Mouse (Mus musculus) limb, embryonic 14.5 days (tissue): ENCODE measurements around the gene Srf. TPM values are rescaled to one million over a fixed set of nuclear protein-coding genes. Genes with fewer than 3 reads are reported as not detected.
A peak's percentile ranks its signal among the peaks of the same experiment; 100 is the strongest.

Experiments used
- ATAC-seq: fragments of 200-750 bp; cut with Nextera tagmentation; 2 replicates; pipeline ENCODE4 v1.8.0; 2017; ENCODE audit warnings: low read depth, moderate number of reproducible peaks, moderate TSS enrichment; ENCODE audit not compliant: low FRiP score
- DNase-seq: peaks from one replicate; pipeline ENCODE4 v3.0.0-alpha.2; 2015; ENCODE audit warnings: low spot score
- H3K27ac ChIP-seq: fragments of 300-500 bp; sonication (generic); replicated peaks from 2 replicates; pipeline ENCODE4 v1.5.1; 2014; ENCODE audit warnings: low read depth, mild to moderate bottlenecking, low read length, moderate library complexity, mixed read lengths
- H3K27me3 ChIP-seq: fragments of 300-500 bp; sonication (generic); 2 replicates; pipeline ENCODE4 v1.6.1; 2014; ENCODE audit warnings: low read length, mixed read lengths; ENCODE audit not compliant: control insufficient read depth, insufficient read depth
- H3K36me3 ChIP-seq: fragments of 300-500 bp; sonication (generic); 2 replicates; pipeline ENCODE4 v1.6.1; 2014; ENCODE audit warnings: mild to moderate bottlenecking, low read length, moderate library complexity, mixed read lengths; ENCODE audit not compliant: control insufficient read depth, insufficient read depth
- H3K4me1 ChIP-seq: fragments of 300-500 bp; sonication (generic); 2 replicates; pipeline ENCODE4 v1.6.1; 2014; ENCODE audit warnings: antibody characterized with exemption, low read length, mixed read lengths; ENCODE audit not compliant: control insufficient read depth, insufficient read depth
- H3K4me2 ChIP-seq: fragments of 300-500 bp; sonication (generic); replicated peaks from 2 replicates; pipeline ENCODE4 v1.6.1; 2014; ENCODE audit warnings: low read depth, mild to moderate bottlenecking, low read length, moderate library complexity; ENCODE audit not compliant: severe bottlenecking
- H3K4me3 ChIP-seq: fragments of 300-500 bp; sonication (generic); replicated peaks from 2 replicates; pipeline ENCODE4 v1.5.1; 2014; ENCODE audit warnings: low read length
- H3K9ac ChIP-seq: fragments of 300-500 bp; sonication (generic); 2 replicates; pipeline ENCODE4 v1.6.1; 2014; ENCODE audit warnings: mild to moderate bottlenecking, low read depth, low read length, moderate library complexity; ENCODE audit not compliant: severe bottlenecking
- H3K9me3 ChIP-seq: fragments of 300-500 bp; sonication (generic); 2 replicates; pipeline ENCODE4 v1.6.1; 2016; ENCODE audit warnings: low read length; ENCODE audit not compliant: control insufficient read depth
- POLR2A ChIP-seq: fragments of 200-500 bp; IDR thresholded peaks from 2 replicates; pipeline ENCODE4 v1.8.0; 2012; ENCODE audit warnings: inconsistent platforms, mild to moderate bottlenecking, moderate library complexity, borderline replicate concordance; ENCODE audit not compliant: insufficient read depth, insufficient read length; ENCODE audit errors: extremely low read depth
- WGBS: fragments of 180-500 bp; shearing (Covaris S2); extraction: QIAGEN DNeasy Blood & Tissue Kit; methylation state at CpG from one replicate; pipeline ENCODE4 v1.1.7; 2014; 5-methylcytosine and 5-hydroxymethylcytosine counted together
- polyA plus RNA-seq, 2 experiments: library from polyadenylated mRNA; depleted of rRNA in 1 of 2; stranded (reverse) in 1 of 2; unstranded in 1 of 2; fragments of >200 nt; fragmentation: Nextera tagmentation in 1 of 2; extraction: Ambion mirVana in 1 of 2; gene quantifications; 2 replicates each; pipeline versions ENCODE4 v1.2.1 to v1.2.3; 2012 to 2014

The Srf gene
- polyA plus RNA-seq, 2 experiments: 10.2 to 87.2 TPM

GRCm38 (mm10) chr17:46552151-46552550, 3.8 kb downstream of the Srf start:
- Histone ChIP-seq H3K4me1 (peaks cover 29% of the 10 kb centered on the region), H3K9me3 (no peaks in the 10 kb centered on the region), H3K4me2 (peak overlapping the region; percentile 90), H3K27ac (peak overlapping the region; percentile 59), H3K4me3 (0 out of 2 replicates have a peak overlapping the region, but pooled peaks have one; percentile 99), H3K36me3 (peaks cover 50% of the 10 kb centered on the region), H3K9ac (no peak overlapping the region), H3K27me3 (no peaks in the 10 kb centered on the region)
- no peak for ATAC-seq
- no peak for DNase-seq
- no peak for TF ChIP-seq POLR2A
- WGBS: 78% methylated on average over 7 of the region's 7 CpGs

DNA sequence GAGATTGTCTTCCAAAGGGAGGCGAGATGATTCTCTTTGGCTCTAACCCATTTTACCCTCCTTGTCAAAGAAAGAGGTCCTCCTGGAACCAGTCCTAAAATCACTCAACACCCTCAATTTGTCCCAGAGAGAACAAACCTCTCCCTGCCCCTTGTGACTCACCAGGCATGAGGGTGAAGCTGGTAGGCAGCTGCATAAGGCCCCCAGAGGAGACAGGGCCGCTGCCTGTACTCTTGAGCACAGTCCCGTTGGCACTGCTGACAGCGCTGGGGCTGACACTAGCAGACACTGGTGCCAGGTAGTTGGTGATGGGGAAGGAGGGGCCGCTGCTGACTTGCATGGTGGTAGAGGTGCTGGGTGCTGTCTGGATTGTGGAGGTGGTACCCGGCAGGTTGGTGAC, 4.6 kb downstream of the Srf start:
- H3K4me1 ChIP-seq: peaks cover 27% of the 10 kb centered on the region
- no peak overlapping the region for H3K4me3 ChIP-seq
- DNase-seq (no peak), ATAC-seq (no peak)
- no peak overlapping the region for H3K27ac ChIP-seq
- H3K27me3 ChIP-seq: no peaks in the 10 kb centered on the region
- no peaks in the 10 kb centered on the region for H3K9me3 ChIP-seq
- 89% methylated on average over 6 of the region's 6 CpGs for WGBS
- H3K36me3 ChIP-seq: peaks cover 50% of the 10 kb centered on the region
- TF ChIP-seq POLR2A: no peak
- no peak overlapping the region for H3K9ac ChIP-seq
- H3K4me2 ChIP-seq: no peak overlapping the region

DNA sequence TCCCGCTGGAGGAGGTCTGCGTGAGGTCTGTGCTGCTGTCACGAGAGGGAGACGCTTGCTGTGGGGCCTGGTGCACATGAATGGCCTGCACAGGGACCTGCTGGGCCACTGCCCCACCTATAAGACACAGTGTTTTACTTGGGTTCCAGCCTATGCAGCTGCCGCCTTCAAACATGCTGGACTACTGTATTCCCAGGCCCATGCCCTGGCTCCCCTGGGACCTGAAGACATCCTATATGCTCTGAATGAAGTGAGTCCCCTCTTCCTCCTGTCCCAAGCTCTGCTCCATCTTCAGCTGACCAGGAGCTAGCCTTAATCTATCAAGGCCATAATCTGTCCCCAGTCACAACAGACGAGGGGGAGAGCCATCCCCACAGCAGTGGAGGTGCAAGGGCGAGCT, 5.1 kb downstream of the Srf start:
- H3K4me2 ChIP-seq: no peak overlapping the region
- no peak for ATAC-seq
- DNase-seq: no peak
- peaks cover 50% of the 10 kb centered on the region for H3K36me3 ChIP-seq
- no peak for TF ChIP-seq POLR2A
- no peak overlapping the region for H3K27ac ChIP-seq
- 87% methylated on average over 7 of the region's 7 CpGs for WGBS
- peaks cover 27% of the 10 kb centered on the region for H3K4me1 ChIP-seq
- H3K27me3 ChIP-seq: no peaks in the 10 kb centered on the region
- no peak overlapping the region for H3K9ac ChIP-seq
- no peak overlapping the region for H3K4me3 ChIP-seq
- no peaks in the 10 kb centered on the region for H3K9me3 ChIP-seq

DNA sequence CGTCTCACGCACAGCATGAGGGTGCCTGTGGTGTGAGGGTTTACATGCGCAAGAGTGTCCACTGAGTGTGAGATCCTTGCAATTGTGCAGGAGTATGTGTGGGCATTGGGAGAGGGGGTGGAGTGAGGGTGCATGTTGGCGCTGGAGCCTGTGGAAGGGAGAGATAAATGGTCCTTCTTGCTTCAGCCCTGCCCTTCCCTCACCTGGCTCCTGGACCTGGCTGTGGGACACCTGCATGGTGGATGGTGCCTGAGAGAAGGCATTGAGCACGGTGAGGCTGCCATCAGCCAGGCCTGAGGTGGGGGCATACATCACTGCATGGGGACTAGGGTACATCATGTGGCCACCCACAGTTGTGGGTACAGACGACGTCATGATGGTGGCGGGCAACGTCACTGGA, 6.3 kb downstream of the Srf start:
- Histone ChIP-seq H3K9ac (no peak overlapping the region), H3K4me2 (no peak overlapping the region), H3K27me3 (no peaks in the 10 kb centered on the region), H3K9me3 (no peaks in the 10 kb centered on the region), H3K4me1 (peaks cover 27% of the 10 kb centered on the region), H3K36me3 (peaks cover 50% of the 10 kb centered on the region), H3K27ac (no peak overlapping the region), H3K4me3 (no peak overlapping the region)
- no peak for TF ChIP-seq POLR2A
- WGBS: 94% methylated on average over 9 of the region's 9 CpGs
- DNase-seq: no peak
- no peak for ATAC-seq

DNA sequence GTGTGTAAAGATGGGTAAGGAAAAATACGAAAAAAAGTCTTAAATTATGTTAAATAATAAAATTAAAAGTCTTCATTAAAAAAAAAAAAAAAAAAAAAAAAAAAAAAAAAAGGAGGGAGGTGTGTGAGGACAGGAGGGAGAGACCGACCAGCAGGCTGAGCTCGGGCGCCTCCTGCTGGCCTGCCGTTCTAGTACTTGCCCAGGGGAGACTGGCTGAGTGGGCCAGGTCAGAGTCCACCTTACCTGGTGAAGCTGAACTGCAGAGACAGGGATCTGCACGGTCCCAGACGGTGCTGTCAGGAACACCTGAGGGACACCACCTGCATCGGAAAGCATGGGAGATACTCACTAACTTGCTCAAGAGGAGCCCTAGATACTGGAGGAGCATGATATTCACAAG, 6.8 kb downstream of the Srf start:
- no peak for ATAC-seq
- DNase-seq: peak; percentile 72
- H3K36me3 ChIP-seq: peaks cover 50% of the 10 kb centered on the region

GRCm38 (mm10) chr17:46548741-46549140, 7.2 kb downstream of the Srf start:
- Histone ChIP-seq H3K4me3 (no peak overlapping the region), H3K27me3 (no peaks in the 10 kb centered on the region), H3K9ac (no peak overlapping the region), H3K4me1 (peaks cover 19% of the 10 kb centered on the region), H3K36me3 (peaks cover 50% of the 10 kb centered on the region), H3K27ac (no peak overlapping the region), H3K9me3 (no peaks in the 10 kb centered on the region), H3K4me2 (no peak overlapping the region)
- TF ChIP-seq POLR2A: no peak
- ATAC-seq (no peak), DNase-seq (no peak)
- WGBS: 65% methylated on average over 11 of the region's 11 CpGs

More for the DNA sequence above, 6.8 kb downstream of the Srf start:
- no peaks in the 10 kb centered on the region for H3K9me3 ChIP-seq
- H3K27me3 ChIP-seq: no peaks in the 10 kb centered on the region
- no peak overlapping the region for H3K4me3 ChIP-seq
- WGBS: 26% methylated on average over 8 of the region's 8 CpGs
- no peak overlapping the region for H3K9ac ChIP-seq
- no peak for TF ChIP-seq POLR2A
- H3K4me1 ChIP-seq: peaks cover 24% of the 10 kb centered on the region
- no peak overlapping the region for H3K27ac ChIP-seq
- no peak overlapping the region for H3K4me2 ChIP-seq
